Mouse (Mus musculus): Measurements from ENCODE around the gene Strip1.

GRCm38 (mm10) chr3:107595264-107595937 lies 36.1 kb downstream of the Strip1 start:
- TF ChIP-seq HCFC1 (IDR thresholded peaks at IDR 0.05; ENCODE audit: borderline replicate concordance, insufficient read depth, low read length): no peak
- no peak for TF ChIP-seq ZNF384 (IDR thresholded peaks at IDR 0.05; ENCODE audit: low read depth, low read length)
- no peak for TF ChIP-seq CHD2 (IDR thresholded peaks at IDR 0.05; ENCODE audit: low read depth, low read length)
